Mouse (Mus musculus) thymus, adult 2 months (tissue): ENCODE measurements around the gene Klf1. TPM values are rescaled to one million over a fixed set of nuclear protein-coding genes. Genes with fewer than 3 reads are reported as not detected.
"Not testable (repeated sequence)": the region's sequence is repeated elsewhere in the genome, so short reads cannot be mapped to it uniquely, and the experiment has no call there.

Source experiments
- DNase-seq: peaks from one replicate; pipeline ENCODE4 v3.0.0; 2021
- H3K27ac ChIP-seq: fragments of 200-500 bp; 2 replicates; pipeline ENCODE4 v1.5.1; 2012; ENCODE audit warnings: low read length, control low read depth; ENCODE audit not compliant: control insufficient read depth, insufficient read depth
- H3K27me3 ChIP-seq: fragments of 200-500 bp; 2 replicates; pipeline ENCODE4 v1.6.1; 2012; ENCODE audit warnings: mild to moderate bottlenecking, low read length, moderate library complexity, mixed read lengths; ENCODE audit not compliant: control insufficient read depth, insufficient read depth
- H3K36me3 ChIP-seq: fragments of 200-500 bp; 2 replicates; pipeline ENCODE4 v1.6.1; 2012; ENCODE audit warnings: mild to moderate bottlenecking, low read length, moderate library complexity; ENCODE audit not compliant: control insufficient read depth, insufficient read depth
- H3K4me1 ChIP-seq: fragments of 200-500 bp; replicated peaks from 2 replicates; pipeline ENCODE4 v1.6.1; 2012; ENCODE audit warnings: low read length; ENCODE audit not compliant: control insufficient read depth, insufficient read depth
- H3K4me3 ChIP-seq: fragments of 200-500 bp; 2 replicates; pipeline ENCODE4 v1.5.1; 2012; ENCODE audit warnings: mild to moderate bottlenecking, low read length, control low read depth, moderate library complexity; ENCODE audit not compliant: control insufficient read depth, insufficient read depth
- CTCF ChIP-seq: fragments of 200-500 bp; IDR thresholded peaks from 2 replicates; pipeline ENCODE4 v1.5.1; 2012; ENCODE audit warnings: mild to moderate bottlenecking, control low read depth, low read length, moderate library complexity, borderline replicate concordance; ENCODE audit not compliant: control insufficient read depth, poor library complexity, insufficient read depth; ENCODE audit errors: extremely low read depth
- POLR2A ChIP-seq: fragments of 200-500 bp; IDR thresholded peaks from 2 replicates; pipeline ENCODE4 v1.6.1; 2012; ENCODE audit warnings: mild to moderate bottlenecking, low read length, control low read depth, moderate library complexity; ENCODE audit not compliant: control insufficient read depth, poor library complexity, insufficient read depth; ENCODE audit errors: extremely low read depth
- WGBS: fragments of 180-500 bp; shearing (Covaris S2); methylation state at CpG from one replicate; pipeline ENCODE4 v1.1.7; 2018; 5-methylcytosine and 5-hydroxymethylcytosine counted together
- polyA plus RNA-seq: library from polyadenylated mRNA; depleted of rRNA; stranded (reverse); fragments of >200 nt; gene quantifications from 2 replicates; pipeline ENCODE4 v1.2.3, GENCODE M21; 2012

Gene Klf1
- polyA plus RNA-seq, 1 experiment: 0.13 TPM

DNA sequence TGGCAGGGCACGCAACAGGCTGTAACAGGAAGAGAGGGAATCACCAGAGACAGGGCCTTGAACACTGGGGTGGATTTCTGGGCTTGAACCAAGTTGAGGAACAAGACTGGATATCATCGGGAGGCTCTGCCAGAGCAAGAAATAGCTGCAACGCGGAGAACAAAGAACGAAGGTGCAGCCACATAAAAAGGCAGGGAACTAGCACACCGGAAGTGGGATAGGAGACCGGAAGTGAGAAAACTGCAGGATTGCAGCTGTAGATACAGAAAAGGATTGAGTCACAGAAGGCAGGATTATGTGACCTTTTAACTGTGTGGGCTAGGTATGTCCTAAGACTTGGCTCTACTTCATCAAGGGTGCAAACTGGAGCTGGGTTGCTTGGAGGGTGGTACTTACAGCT lies 2.6 kb downstream of the Klf1 start:
- TF ChIP-seq CTCF (no peak), POLR2A (no peak)
- H3K27ac ChIP-seq: no peak overlapping the region
- H3K4me3 ChIP-seq: no peak overlapping the region
- WGBS: 69% methylated on average over 7 of the region's 7 CpGs
- H3K4me1 ChIP-seq: peaks cover 23% of the 10 kb centered on the region
- no peaks in the 10 kb centered on the region for H3K27me3 ChIP-seq
- no peaks in the 10 kb centered on the region for H3K36me3 ChIP-seq
- no peak for DNase-seq

DNA sequence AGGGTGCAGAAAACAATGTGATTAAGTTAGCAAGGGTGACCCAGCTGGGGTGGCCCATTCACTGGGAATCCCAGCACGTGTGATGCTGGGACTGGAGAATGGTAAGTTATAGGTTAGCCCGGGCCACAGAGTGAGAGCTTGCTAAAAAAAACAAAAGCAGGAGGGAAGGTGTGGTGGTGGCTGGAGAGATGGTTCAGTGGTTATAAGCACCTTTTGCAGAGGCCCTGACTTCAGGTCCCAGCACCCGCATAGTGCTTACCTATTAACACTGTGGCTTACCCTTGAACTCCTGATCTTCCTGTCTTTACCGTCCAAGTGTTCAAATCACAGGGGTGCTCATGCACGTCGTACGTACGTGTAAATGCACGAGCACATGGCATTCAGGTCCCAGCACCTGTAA lies 5.3 kb downstream of the Klf1 start:
- Histone ChIP-seq H3K4me1 (peaks cover 24% of the 10 kb centered on the region), H3K4me3 (no peak overlapping the region), H3K27me3 (no peaks in the 10 kb centered on the region), H3K27ac (no peak overlapping the region), H3K36me3 (no peaks in the 10 kb centered on the region)
- no peak for TF ChIP-seq POLR2A
- 97% methylated on average over 9 of the region's 9 CpGs for WGBS
- no peak for DNase-seq

DNA sequence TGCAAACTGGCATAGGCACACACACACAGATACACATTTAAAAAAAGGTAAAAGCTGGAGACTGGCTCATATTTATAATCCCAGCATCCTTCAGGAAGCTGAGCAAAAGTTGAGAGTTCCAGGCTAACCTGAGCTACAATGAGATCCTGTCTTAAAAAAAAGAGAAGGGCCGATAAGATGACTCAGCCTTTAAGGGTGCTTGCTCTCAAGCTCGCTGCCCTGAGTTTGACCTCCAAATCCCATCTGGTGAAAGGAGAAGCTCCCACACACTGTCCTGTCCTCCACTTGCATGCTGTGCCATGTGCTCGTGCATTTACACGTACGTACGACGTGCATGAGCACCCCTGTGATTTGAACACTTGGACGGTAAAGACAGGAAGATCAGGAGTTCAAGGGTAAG lies 5.8 kb downstream of the Klf1 start:
- Histone ChIP-seq H3K27ac (no peak overlapping the region), H3K27me3 (no peaks in the 10 kb centered on the region), H3K4me3 (no peak overlapping the region), H3K36me3 (no peaks in the 10 kb centered on the region), H3K4me1 (peaks cover 23% of the 10 kb centered on the region)
- 72% methylated on average over 8 of the region's 8 CpGs for WGBS
- TF ChIP-seq CTCF (no peak), POLR2A (no peak)
- no peak for DNase-seq

DNA sequence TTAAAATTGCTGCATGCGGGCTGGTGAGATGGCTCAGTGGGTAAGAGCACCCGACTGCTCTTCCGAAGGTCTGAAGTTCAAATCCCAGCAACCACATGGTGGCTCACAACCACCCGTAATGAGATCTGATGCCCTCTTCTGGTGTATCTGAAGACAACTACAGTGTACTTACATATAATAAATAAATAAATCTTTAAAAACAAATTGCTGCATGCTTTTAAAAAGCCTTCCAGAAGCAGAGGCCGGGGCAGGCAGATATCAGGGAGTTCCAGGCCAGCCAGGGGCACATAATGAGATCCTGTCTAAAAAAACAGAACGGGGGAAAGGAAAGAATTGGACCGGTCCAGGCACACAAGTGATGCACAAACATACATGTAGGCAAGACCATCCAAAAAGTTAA lies 6.3 kb downstream of the Klf1 start:
- not testable (repeated sequence) for H3K4me3 ChIP-seq, H3K27me3 ChIP-seq, H3K36me3 ChIP-seq, H3K27ac ChIP-seq, DNase-seq
- H3K4me1 ChIP-seq: peaks cover 25% of the 10 kb centered on the region
- 18% methylated on average over 7 of the region's 7 CpGs for WGBS

DNA sequence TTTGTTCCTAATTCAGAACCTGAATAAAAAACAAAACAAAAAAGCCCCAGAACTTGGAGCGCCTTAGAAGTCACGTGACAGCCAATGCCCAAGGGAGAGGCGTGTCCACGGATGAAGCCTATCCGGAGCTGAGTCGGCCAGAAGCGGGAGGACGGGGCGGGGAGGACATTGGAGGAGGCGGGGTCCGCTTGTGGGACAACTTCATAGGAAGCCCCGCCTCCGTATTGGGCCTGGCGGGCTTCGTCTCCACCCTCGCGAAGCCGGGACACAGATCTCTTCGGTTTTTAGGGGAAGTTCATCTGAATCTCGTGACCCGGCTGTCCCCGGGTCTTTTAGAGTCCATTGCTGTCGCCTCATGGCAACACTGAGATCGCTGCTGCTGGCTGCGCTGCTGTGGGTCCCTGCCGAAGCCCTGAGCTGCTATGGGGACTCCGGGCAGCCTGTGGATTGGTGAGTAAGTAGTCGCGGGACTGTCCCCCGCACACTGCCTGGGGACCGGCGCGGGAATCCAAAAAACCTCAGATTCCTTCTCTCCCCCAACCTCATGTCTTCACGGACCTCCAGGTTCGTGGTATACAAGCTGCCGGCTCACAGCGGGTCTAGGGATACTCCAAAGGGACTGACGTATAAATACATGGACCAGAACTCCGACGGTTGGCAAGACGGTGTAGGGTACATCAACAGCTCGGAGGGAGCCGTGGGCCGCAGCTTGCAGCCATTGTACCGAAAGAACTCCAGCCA lies 6.9 kb downstream of the Klf1 start, which contains the start of gene Dnase2a:
Gene Dnase2a (plus strand): TSS at position 140 of the 741 bp plus-strand sequence.
- peak within 1 kb of the TSS; percentile 33 for H3K4me3 ChIP-seq
- no peaks in the 10 kb centered on the region for H3K27me3 ChIP-seq
- no peak within 1 kb of the TSS for H3K27ac ChIP-seq

DNA sequence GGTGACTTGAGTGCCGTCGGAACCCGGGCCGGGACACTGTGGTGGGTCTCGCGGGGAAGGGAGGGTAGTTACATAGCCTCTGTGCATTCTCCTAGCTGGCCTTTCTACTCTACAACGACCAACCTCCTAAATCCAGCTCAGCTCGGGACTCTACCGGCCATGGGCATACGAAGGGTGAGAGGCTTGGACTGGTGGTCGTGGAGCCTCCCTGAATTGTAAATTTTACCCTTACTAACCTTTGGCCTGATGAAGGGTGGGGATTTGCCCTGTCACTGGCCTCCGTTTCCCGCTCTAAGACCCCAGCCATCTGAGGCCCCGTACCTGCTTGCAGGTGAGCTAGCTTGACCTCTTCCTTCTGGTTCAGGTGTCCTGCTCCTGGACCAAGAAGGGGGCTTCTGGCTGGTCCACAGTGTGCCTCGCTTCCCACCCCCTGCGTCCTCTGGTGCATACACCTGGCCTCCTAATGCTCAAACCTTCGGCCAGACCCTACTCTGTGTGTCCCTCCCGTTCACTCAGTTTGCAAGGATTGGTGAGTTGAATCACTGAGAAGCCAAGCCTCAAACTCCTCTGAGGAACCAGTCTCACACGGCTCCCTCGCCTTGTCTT lies 7.5 kb downstream of the Klf1 start:
- peak overlapping the region; percentile 33 for H3K4me3 ChIP-seq
- H3K27ac ChIP-seq: no peak overlapping the region
- H3K27me3 ChIP-seq: no peaks in the 10 kb centered on the region
- no peaks in the 10 kb centered on the region for H3K36me3 ChIP-seq
- WGBS: 53% methylated on average over 20 of the region's 20 CpGs
- TF ChIP-seq CTCF (no peak), POLR2A (no peak)
- peaks cover 23% of the 10 kb centered on the region for H3K4me1 ChIP-seq
- DNase-seq: no peak

More for the DNA sequence above, 6.9 kb downstream of the Klf1 start, which contains the start of gene Dnase2a:
- no peaks in the 10 kb centered on the region for H3K36me3 ChIP-seq
- 1% methylated on average over 45 of the region's 45 CpGs for WGBS
- peaks cover 23% of the 10 kb centered on the region for H3K4me1 ChIP-seq
- no peak for TF ChIP-seq CTCF
- TF ChIP-seq POLR2A: no peak
- peak; percentile 81 for DNase-seq

DNA sequence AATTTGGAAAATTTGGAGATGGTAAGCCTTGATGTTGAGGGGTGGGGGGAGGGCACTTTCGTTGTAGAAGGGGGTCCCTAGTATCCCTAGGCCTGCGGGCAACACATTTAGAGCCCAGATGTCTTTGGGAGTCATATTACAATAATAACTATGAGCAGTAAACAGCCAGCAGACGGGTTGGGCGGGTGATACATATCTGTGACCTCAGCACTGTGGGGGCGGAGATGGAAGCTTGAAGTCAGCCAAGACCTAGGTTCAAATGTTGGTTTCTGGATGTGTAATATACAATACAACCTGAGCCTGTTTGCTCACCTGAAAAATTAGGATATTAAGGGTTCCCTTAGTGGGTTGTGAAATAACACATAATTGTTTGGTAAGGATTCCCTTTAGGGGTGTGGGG lies 8.2 kb downstream of the Klf1 start:
- peaks cover 19% of the 10 kb centered on the region for H3K4me1 ChIP-seq
- H3K36me3 ChIP-seq: no peaks in the 10 kb centered on the region
- H3K4me3 ChIP-seq: no peak overlapping the region
- no peaks in the 10 kb centered on the region for H3K27me3 ChIP-seq
- no peak for DNase-seq
- no peak for TF ChIP-seq POLR2A
- H3K27ac ChIP-seq: no peak overlapping the region
- 85% methylated on average over 5 of the region's 5 CpGs for WGBS
